Mouse (Mus musculus) thymus, postnatal 25 days (tissue): ENCODE measurements around the gene Marc1.

Experiments
- DNase-seq: peaks from one replicate; pipeline ENCODE4 v3.0.0; 2022

Marc1 gene

DNA sequence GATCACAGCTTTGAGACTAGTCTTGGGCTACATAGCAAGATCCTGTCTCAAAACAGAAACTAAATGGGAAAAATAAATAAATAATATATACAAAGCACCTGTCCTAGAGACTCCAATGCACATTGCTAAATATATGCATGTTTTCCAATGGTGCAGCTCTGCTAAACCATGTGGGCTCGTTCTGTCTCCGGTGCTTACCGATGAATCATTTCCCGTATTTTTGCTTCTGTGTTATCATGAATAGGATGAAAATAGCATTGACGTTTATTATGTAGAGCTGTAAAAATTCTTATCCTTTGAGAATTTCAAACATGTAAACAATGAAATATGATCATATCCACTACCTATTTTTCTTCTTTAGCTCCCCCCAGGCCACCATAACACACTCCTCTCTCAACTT, 58.4 kb downstream of the Marc1 start:
- DNase-seq, result no peak

DNA sequence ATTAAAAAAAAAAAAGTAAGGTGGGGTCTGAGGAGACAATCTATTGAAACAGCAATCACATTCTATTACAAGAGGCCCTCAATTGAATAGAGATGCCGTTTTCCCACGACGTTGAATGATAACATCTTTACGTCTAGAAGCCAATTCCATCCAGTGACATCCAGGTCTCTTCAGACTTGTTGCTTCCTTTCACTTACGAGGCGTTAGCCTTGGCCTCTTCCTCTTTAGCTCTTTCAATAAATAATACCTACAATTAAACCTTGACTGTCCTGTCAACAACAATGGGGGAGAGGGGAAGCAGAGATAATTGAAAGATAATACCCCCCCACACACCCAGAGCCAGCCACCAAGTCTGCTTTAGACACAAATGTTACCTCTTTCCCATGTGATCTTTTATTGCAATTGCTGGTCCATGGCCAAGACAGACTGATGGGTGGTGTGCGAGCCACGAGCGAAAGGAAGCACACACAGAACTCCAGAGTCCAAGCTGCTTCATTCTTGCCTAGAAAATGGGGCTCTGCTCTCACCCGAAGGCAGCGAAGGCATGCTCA, 60.9 kb downstream of the Marc1 start:
- no peak for DNase-seq

DNA sequence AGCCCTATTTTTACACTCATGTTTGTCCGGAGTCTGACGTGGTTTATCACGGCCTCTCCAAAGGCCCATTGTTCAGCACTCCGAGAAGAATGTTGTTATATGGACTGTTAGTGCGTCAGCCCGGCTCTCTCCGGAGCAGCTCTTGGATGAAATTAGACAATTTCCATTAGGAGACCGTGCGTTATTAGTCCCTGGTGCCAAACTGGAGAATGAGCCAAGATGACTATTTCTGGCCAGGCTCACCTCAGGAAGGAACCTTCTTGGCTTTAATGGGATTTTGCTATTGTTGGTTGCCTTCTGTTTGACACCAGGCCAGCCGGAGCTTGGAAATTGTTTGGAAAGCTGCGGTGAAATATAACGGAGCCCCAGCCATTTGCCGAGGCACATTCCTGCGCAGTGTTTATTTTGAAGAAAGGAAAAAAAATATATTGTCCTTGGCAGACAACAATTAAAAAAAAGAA, 62.4 kb downstream of the Marc1 start:
- no peak for DNase-seq

DNA sequence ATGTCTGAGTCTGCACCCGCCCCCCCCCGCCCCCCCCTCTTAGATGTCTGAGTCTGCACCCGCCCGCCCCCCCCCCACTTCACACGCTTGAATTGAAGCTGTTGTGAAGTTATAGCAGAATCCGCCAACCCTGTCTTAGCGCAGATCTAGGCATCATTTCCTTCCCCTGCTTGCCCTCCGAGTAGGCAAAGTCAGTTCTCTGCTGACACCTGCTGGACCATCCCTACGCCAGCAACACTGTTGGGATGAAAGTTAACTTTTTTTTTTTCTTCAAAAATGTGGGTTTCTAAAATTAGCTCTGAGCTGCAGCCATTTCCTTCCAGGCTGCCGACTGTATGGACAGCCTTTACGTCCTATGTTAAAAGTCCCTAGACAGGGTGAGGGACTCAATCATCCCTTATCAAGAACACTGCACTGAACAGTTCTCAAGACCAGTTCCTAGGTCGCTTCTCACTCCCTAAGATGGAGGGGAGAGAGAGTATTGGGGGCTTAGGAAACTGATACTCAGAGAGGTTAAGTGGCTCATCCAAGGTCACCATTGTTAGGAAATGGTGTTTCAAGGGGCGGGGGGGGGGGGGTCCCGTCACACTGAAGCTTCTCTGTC, 73.1 kb downstream of the Marc1 start:
- DNase-seq, result peak; percentile 62

DNA sequence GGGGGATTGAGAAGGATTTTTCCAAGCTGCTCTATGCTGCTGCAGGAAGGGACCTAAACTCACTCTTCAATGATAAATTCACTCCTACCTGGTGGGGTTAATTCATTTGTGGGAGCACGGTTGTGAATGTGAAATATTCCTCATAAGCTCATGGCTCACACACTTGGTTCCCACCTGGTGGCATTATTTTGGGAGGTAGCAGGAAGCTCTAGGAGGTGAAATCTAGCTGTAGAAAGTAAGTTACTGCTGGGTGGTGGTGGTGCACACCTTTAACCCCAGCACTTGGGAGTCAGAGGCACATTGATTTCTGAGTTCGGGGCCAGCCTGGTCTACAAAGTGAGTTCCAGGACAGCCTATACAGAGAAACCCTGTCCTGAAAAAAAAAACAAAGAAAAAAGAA, 73.9 kb downstream of the Marc1 start:
- DNase-seq, result no peak
